Mouse (Mus musculus): ENCODE measurements at regions not wholly inside any gene's neighbourhood (a gene's known extent, or its start where the extent isn't known, plus 50 kb on each side); places are given as distances from the start of the nearest gene placed in this dataset.

GRCm38 (mm10) chr15:85674191-85674984 is 60.4 kb upstream of the Ppara start:
- DNase-seq (ENCODE audit: low spot score) = no peak

- no peak for DNase-seq (ENCODE audit: low spot score)
Measured at GRCm38 (mm10) chr15:85675126-85675525, 59.7 kb upstream of the Ppara start.

- DNase-seq (ENCODE audit: low spot score) = no peak
Measured at GRCm38 (mm10) chr15:85675736-85676135, 59.0 kb upstream of the Ppara start.

- no peak for DNase-seq (ENCODE audit: low spot score)
Measured at GRCm38 (mm10) chr15:85676156-85676555, 58.6 kb upstream of the Ppara start.

- no peak for DNase-seq (ENCODE audit: low spot score)
Measured at GRCm38 (mm10) chr15:85676871-85677270, 57.9 kb upstream of the Ppara start.

- DNase-seq (ENCODE audit: low spot score) = no peak
Measured at GRCm38 (mm10) chr15:85677381-85677780, 57.4 kb upstream of the Ppara start.

- no peak for DNase-seq (ENCODE audit: low spot score)
Measured at GRCm38 (mm10) chr15:85677855-85678254, 56.9 kb upstream of the Ppara start.

GRCm38 (mm10) chr15:85678351-85678895 is 56.4 kb upstream of the Ppara start:
- no peak for DNase-seq (ENCODE audit: low spot score)

GRCm38 (mm10) chr15:85678981-85679708 is 55.6 kb upstream of the Ppara start:
- DNase-seq (ENCODE audit: low spot score) = no peak

GRCm38 (mm10) chr15:85679864-85680428 is 54.8 kb upstream of the Ppara start:
- DNase-seq (ENCODE audit: low spot score) = no peak

GRCm38 (mm10) chr15:85680460-85681224 is 54.1 kb upstream of the Ppara start:
- no peak for DNase-seq (ENCODE audit: low spot score)

- no peak for DNase-seq (ENCODE audit: low spot score)
Measured at GRCm38 (mm10) chr15:85682116-85682515, 52.7 kb upstream of the Ppara start.

- DNase-seq (ENCODE audit: low spot score) = no peak
Measured at GRCm38 (mm10) chr15:85682780-85683179, 52.0 kb upstream of the Ppara start.

GRCm38 (mm10) chr15:85683271-85683670 is 51.5 kb upstream of the Ppara start:
- DNase-seq (ENCODE audit: low spot score) = no peak

GRCm38 (mm10) chr15:85683716-85684115 is 51.1 kb upstream of the Ppara start:
- no peak for DNase-seq (ENCODE audit: low spot score)

GRCm38 (mm10) chr15:85684164-85684708 is 50.5 kb upstream of the Ppara start:
- no peak for DNase-seq (ENCODE audit: low spot score)

- no peak for DNase-seq (ENCODE audit: low spot score)
Measured at GRCm38 (mm10) chr15:85684875-85685274, 49.9 kb upstream of the Ppara start.
